17 mouse cellular contexts compared by ENCODE assay signal in the genomic region with DNA sequence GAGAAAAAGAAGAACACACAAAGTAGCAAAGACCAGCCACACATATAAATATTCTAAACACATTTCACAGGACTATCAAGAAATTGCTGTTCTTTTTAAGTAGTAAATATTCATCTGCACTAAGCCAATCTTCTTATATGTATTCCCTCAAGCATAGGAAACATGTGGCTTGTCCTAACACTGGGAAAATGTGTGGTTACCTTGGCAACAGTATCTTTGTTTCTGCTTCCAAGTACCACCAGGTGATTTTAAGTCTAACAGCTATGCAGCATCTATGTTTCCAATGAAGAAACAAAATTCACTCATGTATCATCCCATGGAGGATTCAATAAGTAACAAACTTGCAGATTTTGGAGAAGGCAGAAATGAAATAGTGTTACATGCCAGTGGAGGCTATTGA.
"Had no signal": no experiment of that assay in that cellular context is flagged by ENCODE, and none has a peak within 500 bp of the region (broad histone marks: within the 10 kb centered on the region; RNA-seq: fewer than 3 reads in every experiment).

No protein-coding gene starts in this region.

- H3K4me2 ChIP-seq: limb, embryonic 13.5 days; liver, embryonic 12.5 days; liver, embryonic 15.5 days; lung, embryonic 15.5 days; midbrain, embryonic 12.5 days had no signal

- H3K4me3 ChIP-seq: limb, embryonic 10.5 days; limb, embryonic 13.5 days; liver, embryonic 12.5 days; liver, embryonic 15.5 days; lung, embryonic 15.5 days; megakaryocyte, embryonic 14.5 days; midbrain, embryonic 12.5 days had no signal

- H3K27me3 ChIP-seq: limb, embryonic 13.5 days; liver, embryonic 12.5 days; liver, embryonic 15.5 days; lung, embryonic 15.5 days; megakaryocyte, embryonic 14.5 days; midbrain, embryonic 12.5 days had no signal

- H3K9ac ChIP-seq: limb, embryonic 13.5 days; liver, embryonic 12.5 days; liver, embryonic 15.5 days; lung, embryonic 15.5 days; midbrain, embryonic 12.5 days had no signal

- ATAC-seq: liver, embryonic 12.5 days had no signal

- H3K9me3 ChIP-seq: limb, embryonic 10.5 days; limb, embryonic 13.5 days; liver, embryonic 12.5 days; liver, embryonic 15.5 days; lung, embryonic 15.5 days; megakaryocyte, embryonic 14.5 days; midbrain, embryonic 12.5 days had no signal

- H3K36me3 ChIP-seq: limb, embryonic 10.5 days; limb, embryonic 13.5 days; liver, embryonic 12.5 days; liver, embryonic 15.5 days; lung, embryonic 15.5 days; midbrain, embryonic 12.5 days had no signal

- H3K27ac ChIP-seq: limb, embryonic 10.5 days; limb, embryonic 13.5 days; liver, embryonic 12.5 days; liver, embryonic 15.5 days; lung, embryonic 15.5 days; midbrain, embryonic 12.5 days had no signal

- H3K4me1 ChIP-seq: midbrain, embryonic 12.5 days had no signal

- DNase-seq: kidney, adult 11 months; kidney, adult 9 months; kidney, postnatal 14 days; kidney, postnatal 4 days; liver; lung, adult 18-20 months; lung, postnatal 10 days; lung, postnatal 36 days; thymus, adult 18-20 months; thymus, postnatal 36 days had no signal
